Mouse (Mus musculus) heart, postnatal 0 days (tissue): ENCODE data around the gene 1110008L16Rik.

Source experiments
- CTCF ChIP-seq: IDR thresholded peaks from 2 replicates; pipeline ENCODE4 v1.5.1; 2016; ENCODE audit warnings: antibody characterized with exemption, control low read depth, low read depth
- EP300 ChIP-seq: IDR thresholded peaks from 2 replicates; pipeline ENCODE4 v1.6.1; 2016; ENCODE audit warnings: antibody characterized with exemption, low read depth

DNA sequence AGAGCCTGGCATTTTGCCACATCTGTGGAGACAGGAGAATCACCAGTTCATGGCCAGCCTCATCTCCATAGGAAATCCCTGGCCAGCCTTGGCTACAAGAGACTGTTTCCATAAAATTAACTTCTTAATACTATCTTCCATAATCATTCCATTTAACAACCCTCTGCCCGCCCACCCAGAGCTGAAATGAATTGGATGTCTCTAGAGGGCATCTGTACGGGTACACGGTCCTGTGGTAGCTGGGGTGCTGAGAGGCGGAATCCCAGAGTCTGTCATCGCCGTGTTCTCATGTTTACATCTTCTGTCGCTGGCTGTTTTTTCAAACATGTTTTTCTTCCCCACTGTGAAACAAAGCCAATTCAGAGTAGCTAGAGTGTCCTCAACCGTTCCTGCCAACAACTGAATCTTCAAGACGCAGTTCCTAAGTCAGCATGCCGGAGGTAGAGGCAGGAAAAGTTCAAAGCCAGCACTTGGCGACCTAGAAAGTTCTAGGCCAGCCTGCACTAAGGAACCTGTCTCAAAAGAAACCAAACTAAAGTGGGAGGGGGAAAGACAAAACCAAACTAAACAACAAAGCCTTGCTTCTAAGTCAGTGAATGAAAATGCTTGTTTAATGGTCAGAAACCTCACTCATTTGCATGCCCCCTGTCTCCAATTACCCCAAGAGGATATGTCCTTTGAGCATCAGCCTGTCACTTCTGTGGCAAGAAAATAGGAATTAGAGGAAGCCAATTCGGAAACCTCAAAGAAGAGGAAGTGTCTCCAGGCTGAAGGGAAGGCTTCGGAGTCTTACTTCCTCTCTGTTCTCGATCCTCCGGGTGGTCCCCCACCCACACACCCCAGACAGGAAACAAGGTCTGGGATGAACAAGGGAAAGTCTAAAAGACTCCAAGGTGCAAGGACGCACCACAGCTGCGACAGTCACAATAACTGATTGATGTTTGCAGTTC lies 90.0 kb downstream of the 1110008L16Rik start:
- TF ChIP-seq CTCF (no peak), EP300 (no peak)
